15 mouse cellular contexts compared by ENCODE assay signal in genomic region chr1:104754483-104754882, GRCm38 (mm10). TPM values are rescaled to one million over a fixed set of nuclear protein-coding genes. Genes with fewer than 3 reads are reported as not detected.
A peak's percentile ranks its signal among the peaks of the same experiment; 100 is the strongest.
DNase-seq lines count a peak whose midpoint lies in the region; ATAC-seq lines count a peak whose summit lies in the region.
"Had no signal": no experiment of that assay in that cellular context is flagged by ENCODE, and none has a peak within 500 bp of the region (broad histone marks: within the 10 kb centered on the region; RNA-seq: fewer than 3 reads in every experiment).

No protein-coding gene starts in this region.

- no peak overlapping the region for H3K9ac ChIP-seq in midbrain, embryonic 16.5 days (ENCODE audit: low read depth, low read length)
- H3K9ac ChIP-seq: limb, embryonic 12.5 days; lung, embryonic 15.5 days; midbrain, embryonic 12.5 days had no signal

- no peak overlapping the region for H3K4me3 ChIP-seq in limb, embryonic 10.5 days
- no peak overlapping the region for H3K4me3 ChIP-seq in midbrain, embryonic 16.5 days (ENCODE audit: low read depth, low read length)
- H3K4me3 ChIP-seq: limb, embryonic 12.5 days; lung, embryonic 15.5 days; midbrain, embryonic 12.5 days had no signal

- no peaks in the 10 kb centered on the region for H3K36me3 ChIP-seq in limb, embryonic 10.5 days
- no peaks in the 10 kb centered on the region for H3K36me3 ChIP-seq in midbrain, embryonic 16.5 days (ENCODE audit: control insufficient read depth, insufficient read depth, low read length)
- H3K36me3 ChIP-seq: limb, embryonic 12.5 days; lung, embryonic 15.5 days; midbrain, embryonic 12.5 days had no signal

- no peak for ATAC-seq in midbrain, embryonic 16.5 days

- 82% methylated on average over 8 of the region's 8 CpGs for WGBS in limb, embryonic 10.5 days
- 77% methylated on average over 8 of the region's 8 CpGs for WGBS in midbrain, embryonic 16.5 days

- H3K27me3 ChIP-seq in limb, embryonic 10.5 days (ENCODE audit: low read depth, poor library complexity, severe bottlenecking): no peaks in the 10 kb centered on the region
- H3K27me3 ChIP-seq in midbrain, embryonic 16.5 days (ENCODE audit: control insufficient read depth, insufficient read depth, low read depth, low read length): no peaks in the 10 kb centered on the region
- H3K27me3 ChIP-seq: limb, embryonic 12.5 days; lung, embryonic 15.5 days; midbrain, embryonic 12.5 days had no signal

- no peaks in the 10 kb centered on the region for H3K4me1 ChIP-seq in limb, embryonic 10.5 days
- H3K4me1 ChIP-seq in midbrain, embryonic 16.5 days (ENCODE audit: control insufficient read depth, insufficient read depth, low read length): no peaks in the 10 kb centered on the region
- H3K4me1 ChIP-seq: limb, embryonic 12.5 days; lung, embryonic 15.5 days; midbrain, embryonic 12.5 days had no signal

- intact Hi-C loops in gastrocnemius, postnatal 14 days (cut with DNase I; ENCODE audit: low total_unique reads): no loop called here

- no peak overlapping the region for H3K27ac ChIP-seq in limb, embryonic 10.5 days
- H3K27ac ChIP-seq in midbrain, embryonic 16.5 days (ENCODE audit: low read length): no peak overlapping the region
- H3K27ac ChIP-seq: limb, embryonic 12.5 days; lung, embryonic 15.5 days; midbrain, embryonic 12.5 days had no signal

- DNase-seq in gastrocnemius, postnatal 14 days: peak; percentile 25
- DNase-seq in gastrocnemius, adult 8-10 months (ENCODE audit: low spot score in 2 of 2): no peak
- peak; percentile 90 for DNase-seq in brain, adult 2 months (ENCODE audit: low read depth, low spot score)
- DNase-seq in cerebellum, postnatal 10 days: peak; percentile 90 to 93
- peak; percentile 34 to 39 for DNase-seq in layer of hippocampus, postnatal 10 days (ENCODE audit: low spot score in 2 of 2)
- DNase-seq in limb, embryonic 10.5 days (ENCODE audit: low spot score): no peak
- DNase-seq in urinary bladder, postnatal 25 days (ENCODE audit: low spot score): no peak
- DNase-seq: heart, adult 18-20 months; kidney, postnatal 25 days; thymus, adult 2 months had no signal

- no peak overlapping the region for H3K4me2 ChIP-seq in midbrain, embryonic 16.5 days (ENCODE audit: low read length)
- H3K4me2 ChIP-seq: limb, embryonic 12.5 days; lung, embryonic 15.5 days; midbrain, embryonic 12.5 days had no signal

- no peaks in the 10 kb centered on the region for H3K9me3 ChIP-seq in limb, embryonic 10.5 days (replicated peaks)
- H3K9me3 ChIP-seq in midbrain, embryonic 16.5 days (replicated peaks; ENCODE audit: control insufficient read depth, low read length, poor library complexity, severe bottlenecking): no peaks in the 10 kb centered on the region
- H3K9me3 ChIP-seq: limb, embryonic 12.5 days; lung, embryonic 15.5 days; midbrain, embryonic 12.5 days had no signal

RNA-seq across cellular contexts. Expression of gene Cdh20, which starts 13.8 kb away (rescaled TPM):
- total RNA-seq in gastrocnemius, postnatal 14 days (2021): under 1 TPM; 0.12 to 0.13 TPM
- under 1 TPM in 1 of 4 experiments, not detected in 3; 0.05 TPM for total RNA-seq in gastrocnemius, adult 8-10 months (2022)
- total RNA-seq in layer of hippocampus, postnatal 10 days (2021): 10 to 100 TPM; 17.8 to 18.0 TPM
- polyA plus RNA-seq in limb, embryonic 10.5 days (2016; fragmentation: Nextera tagmentation; extraction: Ambion mirVana): 0.18 TPM in 2 replicates
- polyA plus RNA-seq in midbrain, embryonic 16.5 days (2015; fragmentation: Nextera tagmentation; extraction: Ambion mirVana): 2.9 and 4.1 TPM in 2 replicates
- total RNA-seq: neutrophil, adult 5-6 weeks had no signal

Comparison
In these comparisons a context has a peak if more than half of its experiments do, and no peak if none do; other contexts are left out.
1. DNase-seq: peak in gastrocnemius, postnatal 14 days (single experiment), brain, adult 2 months (single experiment), cerebellum, postnatal 10 days (2 of 2) and layer of hippocampus, postnatal 10 days (2 of 2); none in gastrocnemius, adult 8-10 months (0 of 2), limb, embryonic 10.5 days (single experiment) and urinary bladder, postnatal 25 days (single experiment).
2. RNA of gene Cdh20, which starts 13.8 kb away (total RNA-seq): 17.8 to 18.0 TPM in layer of hippocampus, postnatal 10 days; 0.12 to 0.13 TPM in gastrocnemius, postnatal 14 days and 0.05 TPM in gastrocnemius, adult 8-10 months; every median in the first group is over 10 times any median in the second.